Mouse (Mus musculus) yolk sac, embryonic 10.5 days (tissue): ENCODE results near the gene Tbc1d25.

Source experiments
- DNase-seq: peaks from one replicate; pipeline ENCODE4 v3.0.0-alpha.2; 2017; ENCODE audit warnings: low spot score

The Tbc1d25 gene

GRCm38 (mm10) chrX:8179646-8180045 is 3.7 kb upstream of the Tbc1d25 start:
- no peak for DNase-seq

- DNase-seq, result no peak
Observed at GRCm38 (mm10) chrX:8178871-8179270, 2.9 kb upstream of the Tbc1d25 start.

GRCm38 (mm10) chrX:8175169-8175503 is 845 bp downstream of the Tbc1d25 start:
- DNase-seq, result no peak

DNA sequence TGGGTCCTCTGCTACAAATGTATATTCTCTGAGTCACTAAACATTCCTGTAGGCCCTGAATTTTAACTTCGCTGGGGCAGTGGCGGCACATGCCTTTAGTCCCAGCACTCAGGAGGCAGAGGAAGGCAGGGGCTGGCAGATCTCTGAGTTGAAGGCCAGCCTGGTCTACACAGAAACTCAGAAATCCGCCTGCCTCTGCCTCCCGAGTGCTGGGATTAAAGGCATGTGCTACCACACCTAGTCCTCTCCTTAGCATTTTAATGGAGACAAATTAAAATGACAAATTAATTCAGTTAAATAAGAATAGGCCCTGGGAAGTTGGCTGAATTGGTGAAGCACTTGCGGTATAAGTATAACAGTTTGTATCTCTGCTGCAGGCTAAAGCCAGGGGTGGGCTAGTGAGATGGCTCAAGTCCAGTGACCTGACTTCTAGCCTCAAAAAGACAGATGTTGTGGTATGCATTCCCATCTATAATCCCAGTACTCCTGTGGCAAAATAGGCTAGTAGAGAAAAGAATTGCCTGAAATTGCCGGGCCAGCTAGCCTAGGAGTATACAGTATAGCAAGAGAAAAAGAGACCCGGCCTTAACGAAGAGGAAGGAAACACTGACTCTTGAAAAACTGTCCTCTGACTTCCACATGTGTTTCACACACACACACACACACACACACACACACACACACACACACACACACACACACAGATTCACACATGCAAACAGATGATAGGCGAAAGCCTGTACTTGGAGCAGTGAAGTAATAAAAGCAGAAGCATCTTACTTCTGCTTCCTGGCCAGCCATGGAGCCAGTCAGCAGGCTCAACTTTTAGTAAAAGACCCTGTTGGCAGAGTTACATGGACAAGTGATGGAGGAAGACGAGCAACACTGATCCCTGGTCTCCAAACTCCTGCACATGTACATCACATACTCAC is 8.0 kb downstream of the Tbc1d25 start:
- DNase-seq, result no peak

- DNase-seq, result no peak
Observed at GRCm38 (mm10) chrX:8164471-8164870, 11.5 kb downstream of the Tbc1d25 start.

GRCm38 (mm10) chrX:8163076-8163475 is 12.9 kb downstream of the Tbc1d25 start:
- DNase-seq, result no peak

- peak; percentile 84 for DNase-seq
Observed at GRCm38 (mm10) chrX:8145153-8145991, 30.6 kb downstream of the Tbc1d25 start, which contains the start of gene Rbm3. Rbm3 (minus strand) TSS chrX:8145880.

DNA sequence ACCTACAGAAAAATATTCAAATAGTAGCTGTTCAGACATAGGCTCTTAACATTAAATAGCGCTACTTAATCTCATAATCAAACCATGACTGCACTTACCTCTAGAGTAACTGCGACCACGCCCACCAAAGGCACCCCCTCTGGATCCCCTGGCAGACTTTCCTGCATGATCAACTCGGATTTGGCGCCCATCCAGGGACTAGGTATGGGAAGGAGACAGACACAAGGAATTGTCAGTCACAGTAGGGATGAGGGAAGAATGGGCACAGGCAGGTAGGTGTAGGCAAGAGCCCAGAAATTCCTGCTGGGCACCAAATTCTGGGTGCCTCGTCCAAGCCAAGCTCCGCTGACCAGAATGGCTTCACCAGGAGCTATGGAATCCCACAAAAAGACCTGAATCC is 32.2 kb downstream of the Tbc1d25 start:
- no peak for DNase-seq

DNA sequence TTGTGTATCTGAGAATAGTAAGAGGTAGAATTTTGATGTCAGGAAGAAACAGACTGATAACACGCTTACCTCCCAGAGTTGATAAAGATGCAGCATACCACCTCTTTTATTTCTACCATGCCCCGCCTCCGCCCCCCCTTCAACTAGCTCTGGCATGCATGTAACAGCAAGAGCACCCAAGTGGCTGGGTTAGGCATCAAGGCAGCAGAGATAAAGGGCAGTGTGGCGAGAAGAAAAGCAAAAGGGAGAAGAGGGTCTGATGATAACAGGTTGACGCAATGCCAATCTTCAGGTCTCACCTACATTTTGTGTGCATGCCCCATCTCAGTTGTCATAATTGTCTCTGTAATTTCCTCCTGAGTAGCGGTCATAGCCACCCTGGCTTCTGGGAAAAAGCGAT is 33.0 kb downstream of the Tbc1d25 start:
- DNase-seq, result no peak

DNA sequence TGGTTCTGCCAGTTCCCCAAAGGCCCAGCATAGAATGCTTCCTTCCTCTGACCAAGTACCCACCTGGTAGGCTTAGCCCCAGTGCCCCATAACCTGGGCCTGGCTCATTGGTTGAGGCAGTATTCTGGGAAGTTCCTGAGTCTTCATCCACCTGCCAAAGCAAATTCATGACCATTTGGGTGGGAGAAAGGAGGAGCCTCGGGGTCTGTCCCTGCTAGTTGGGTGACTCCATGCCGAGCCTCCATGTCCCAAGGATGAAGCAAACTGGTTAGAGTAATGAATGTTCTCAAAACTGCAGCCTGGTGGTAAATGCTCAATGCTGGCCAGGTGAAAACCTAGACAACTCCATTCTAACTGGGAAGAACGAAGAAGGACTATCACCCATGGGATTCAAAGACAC is 34.9 kb downstream of the Tbc1d25 start:
- DNase-seq, result no peak

GRCm38 (mm10) chrX:8140446-8140845 is 35.5 kb downstream of the Tbc1d25 start:
- no peak for DNase-seq

DNA sequence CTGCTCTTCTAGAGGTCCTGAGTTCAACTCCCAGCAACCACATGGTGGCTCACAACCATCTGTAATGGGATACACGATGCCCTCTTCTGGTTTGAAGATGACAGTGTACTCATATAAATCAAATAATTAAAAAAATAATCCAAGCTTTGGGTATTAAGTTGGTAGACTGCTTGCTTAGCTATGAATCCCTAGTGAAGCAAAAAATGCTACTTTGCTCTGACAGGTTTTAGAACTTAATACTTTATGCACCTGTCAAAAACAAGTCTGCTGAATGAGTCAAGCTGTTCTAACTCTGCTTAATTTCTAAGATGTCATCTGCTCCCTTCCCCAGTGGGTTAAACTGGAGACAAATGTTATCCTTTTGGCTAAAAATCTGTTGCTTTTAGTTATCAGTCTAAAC is 36.5 kb downstream of the Tbc1d25 start:
- DNase-seq, result no peak

- no peak for DNase-seq
Observed at GRCm38 (mm10) chrX:8135886-8136285, 40.1 kb downstream of the Tbc1d25 start.

DNA sequence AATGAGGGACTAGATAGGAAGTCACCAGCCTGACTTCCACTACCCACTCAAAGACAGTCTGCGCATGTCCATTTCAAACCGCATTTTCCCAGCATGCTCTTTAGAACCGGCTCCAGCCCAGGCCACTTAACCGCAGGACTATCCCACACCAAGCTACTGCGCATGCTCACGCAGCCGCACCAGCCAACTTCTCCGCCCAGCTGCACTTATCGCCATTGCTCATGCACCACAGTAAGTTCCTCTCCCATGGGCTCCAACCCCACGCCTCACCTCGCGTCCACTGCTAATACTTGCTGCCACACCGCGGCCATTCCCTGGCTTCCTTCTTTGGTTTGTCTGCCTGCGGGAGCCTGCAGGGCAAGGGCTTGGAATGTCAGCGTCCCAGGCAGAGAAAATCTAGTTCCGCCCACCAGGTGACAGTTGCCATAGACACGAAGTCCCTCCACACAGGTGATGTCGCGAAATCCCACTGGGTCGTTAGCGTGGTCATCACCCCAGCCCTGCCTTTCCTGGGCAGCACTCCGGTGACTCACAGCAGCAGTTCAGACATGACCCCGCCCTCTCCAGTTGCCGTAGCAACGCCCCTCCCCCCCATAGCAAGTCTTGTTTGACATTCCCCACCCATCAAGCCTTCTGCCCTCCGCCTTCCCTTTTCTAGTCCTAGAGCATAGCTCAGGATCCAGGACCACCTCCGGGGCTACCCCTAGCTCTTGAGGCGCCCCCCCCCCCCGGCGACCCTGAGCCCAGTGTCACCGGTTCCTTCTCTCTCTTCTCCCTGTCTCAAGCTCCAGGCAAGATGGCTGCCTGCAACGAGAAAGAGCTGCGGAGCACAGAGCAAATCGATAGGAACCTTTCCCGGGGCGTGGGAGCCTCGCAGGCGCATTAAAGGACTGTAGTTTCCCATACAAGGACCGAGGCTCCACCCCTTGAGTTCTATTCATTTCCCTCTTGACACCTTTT is 43.7 kb downstream of the Tbc1d25 start, which contains the start of gene Wdr13:
Gene Wdr13, minus strand, starts transcription at position 876 of the 960 bp plus-strand sequence.
- DNase-seq, result peak; percentile 92

- no peak for DNase-seq
Observed at GRCm38 (mm10) chrX:8131393-8131792, 44.6 kb downstream of the Tbc1d25 start.

DNA sequence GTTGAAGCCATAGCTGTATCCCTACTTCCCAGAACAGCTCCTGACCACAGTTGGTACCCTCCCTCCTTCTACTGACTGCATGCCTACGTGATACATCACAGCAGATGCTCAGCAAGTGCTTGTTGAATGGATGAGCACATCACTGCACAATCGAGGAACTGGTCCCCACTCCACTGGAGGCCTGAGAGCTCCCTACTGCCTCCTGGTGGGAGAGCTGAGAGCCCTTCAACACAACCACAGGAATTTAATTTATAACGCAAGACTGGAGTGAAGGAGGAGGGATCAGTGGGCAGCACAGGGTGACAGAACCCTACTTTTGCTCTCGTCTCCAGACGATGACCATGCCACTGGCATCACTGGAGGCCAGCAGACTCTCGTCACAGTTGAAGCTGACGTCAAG is 50.7 kb downstream of the Tbc1d25 start:
- DNase-seq, result no peak

- no peak for DNase-seq
Observed at GRCm38 (mm10) chrX:8123821-8124470, 52.0 kb downstream of the Tbc1d25 start.

DNA sequence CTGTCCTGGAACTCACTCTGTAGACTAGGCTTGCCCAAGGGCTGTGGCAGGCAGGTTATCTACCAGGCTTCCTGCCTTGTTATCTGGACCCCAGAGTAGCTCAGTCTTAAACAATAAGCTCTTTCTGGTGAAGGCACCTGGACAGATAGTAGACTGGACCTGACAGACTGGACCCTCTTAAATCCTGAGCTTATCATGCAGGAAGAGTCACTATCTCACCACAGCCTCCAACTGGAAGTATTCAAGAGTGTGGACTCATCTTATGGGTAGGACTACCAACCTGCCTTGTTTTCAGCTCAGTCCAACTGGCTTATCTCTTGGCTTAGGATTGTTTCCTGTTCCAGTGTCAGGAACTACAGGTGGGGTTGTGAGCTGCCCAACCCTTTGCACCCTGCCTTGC is 58.7 kb downstream of the Tbc1d25 start:
- DNase-seq, result no peak

DNA sequence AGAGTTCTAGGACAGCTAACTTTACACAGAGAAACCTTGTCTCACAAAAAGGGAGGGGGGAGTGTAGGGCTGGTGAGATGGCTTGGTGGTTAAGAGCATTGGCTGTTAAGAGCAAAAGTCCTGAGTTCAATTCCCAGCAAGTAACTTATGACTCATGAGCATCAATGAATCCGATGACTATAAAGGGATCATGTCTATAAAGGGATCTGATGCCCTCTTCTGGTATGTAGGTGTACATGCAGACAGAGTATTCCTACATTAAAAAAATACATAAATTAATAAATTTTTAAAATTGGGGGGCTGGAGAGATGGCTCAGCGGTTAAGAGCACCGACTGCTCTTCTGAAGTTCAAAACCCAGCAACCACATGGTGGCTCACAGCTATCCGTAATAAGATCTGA is 60.7 kb downstream of the Tbc1d25 start:
- no peak for DNase-seq

- DNase-seq, result no peak
Observed at GRCm38 (mm10) chrX:8105019-8105418, 71.0 kb downstream of the Tbc1d25 start.
